Mouse (Mus musculus): ENCODE data around the gene Slc34a3.

- TF ChIP-seq CTCF (conservative IDR thresholded peaks at IDR 0.05; ENCODE audit: low read length): no peak
- TF ChIP-seq NANOG (IDR thresholded peaks at IDR 0.05; ENCODE audit: borderline replicate concordance, low read length): no peak
These were observed 6.8 kb downstream of the Slc34a3 start for GRCm38 (mm10) chr2:25227406-25227805.
